Mouse (Mus musculus) induced T-regulatory cell, adult 2 months (primary cell): Measurements from ENCODE around the gene Sike1.

Experiments used
- DNase-seq: peaks from one replicate; pipeline ENCODE4 v3.0.0-alpha.2; 2012; ENCODE audit warnings: low read depth

The Sike1 gene

GRCm38 (mm10) chr3:103026174-103026573, 30.7 kb downstream of the Sike1 start:
- peak; percentile 77 for DNase-seq

GRCm38 (mm10) chr3:103040285-103040684, 44.8 kb downstream of the Sike1 start:
- no peak for DNase-seq

GRCm38 (mm10) chr3:103040861-103041379, 45.4 kb downstream of the Sike1 start:
- no peak for DNase-seq

- DNase-seq = no peak
These were observed 60.6 kb downstream of the Sike1 start for GRCm38 (mm10) chr3:103056016-103056595.

GRCm38 (mm10) chr3:103057752-103058151, 62.2 kb downstream of the Sike1 start:
- DNase-seq = no peak
